Mouse (Mus musculus) olfactory bulb, adult 2 months (tissue): ENCODE measurements around the gene Cep350.

ENCODE experiments used
- CTCF ChIP-seq: fragments of 200-500 bp; IDR thresholded peaks from 2 replicates; pipeline ENCODE4 v1.5.1; 2012; ENCODE audit warnings: low read depth, mild to moderate bottlenecking, low read length, moderate library complexity; ENCODE audit not compliant: insufficient read depth
- POLR2A ChIP-seq: fragments of 200-500 bp; IDR thresholded peaks from 2 replicates; pipeline ENCODE4 v1.6.1; 2012; ENCODE audit warnings: mild to moderate bottlenecking, low read depth, low read length, moderate library complexity; ENCODE audit not compliant: insufficient read depth

GRCm38 (mm10) chr1:155808261-155808660, 164.8 kb downstream of the Cep350 start:
- TF ChIP-seq POLR2A (no peak), CTCF (no peak)
